Mouse (Mus musculus) embryonic fibroblast, embryonic 13.5 days (primary cell): Measurements from ENCODE around the gene Gm609. TPM values are rescaled to one million over a fixed set of nuclear protein-coding genes. Genes with fewer than 3 reads are reported as not detected.
"Not testable (repeated sequence)": the region's sequence is repeated elsewhere in the genome, so short reads cannot be mapped to it uniquely, and the experiment has no call there.

Experiments
- H3K27ac ChIP-seq: 2 replicates; pipeline ENCODE4 v1.5.1; 2012; ENCODE audit warnings: low read length, control low read depth, inconsistent platforms; ENCODE audit not compliant: insufficient read depth
- H3K4me1 ChIP-seq: 2 replicates; pipeline ENCODE4 v1.6.1; 2011; ENCODE audit warnings: low read length; ENCODE audit not compliant: control insufficient read depth, insufficient read depth
- H3K4me3 ChIP-seq: 2 replicates; pipeline ENCODE4 v1.5.1; 2011; ENCODE audit warnings: mild to moderate bottlenecking, control low read depth, low read length; ENCODE audit not compliant: insufficient read depth
- CTCF ChIP-seq: IDR thresholded peaks from 2 replicates; pipeline ENCODE4 v1.5.1; 2011; ENCODE audit warnings: mild to moderate bottlenecking, control low read depth, low read length, moderate library complexity, borderline replicate concordance; ENCODE audit not compliant: insufficient read depth
- POLR2A ChIP-seq: IDR thresholded peaks from 2 replicates; pipeline ENCODE4 v1.6.1; 2011; ENCODE audit warnings: low read depth, mild to moderate bottlenecking, control low read depth, low read length, moderate library complexity
- polyA plus RNA-seq: library from polyadenylated mRNA; stranded (reverse); fragments of >200 nt; gene quantifications from 2 replicates; pipeline ENCODE4 v1.2.4, GENCODE M21; 2011; ENCODE audit warnings: low read depth; ENCODE audit not compliant: missing spikeins, insufficient read length

The Gm609 gene
- polyA plus RNA-seq, 1 experiment: not detected

DNA sequence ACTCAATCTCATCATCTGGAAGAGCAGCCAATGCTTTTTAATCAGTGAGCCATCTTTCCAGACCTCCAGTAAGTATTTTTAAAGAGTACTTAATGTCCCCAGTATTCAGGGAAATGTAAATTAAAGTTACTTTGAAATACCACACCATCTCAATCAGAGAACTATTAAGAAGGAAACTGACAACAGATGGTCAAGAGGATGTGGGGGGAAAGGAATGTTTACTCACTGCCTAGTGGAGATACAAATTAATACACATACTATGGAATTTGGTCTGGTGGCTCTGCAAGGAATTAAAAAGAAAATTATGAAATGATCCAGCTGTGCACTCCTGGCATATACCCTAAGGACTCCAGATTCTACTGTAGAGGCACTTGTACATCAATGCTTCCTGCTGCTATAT lies 57.2 kb downstream of the Gm609 start:
- Histone ChIP-seq H3K27ac (no peak overlapping the region), H3K4me3 (no peak overlapping the region), H3K4me1 (no peaks in the 10 kb centered on the region)
- TF ChIP-seq CTCF (no peak), POLR2A (no peak)

DNA sequence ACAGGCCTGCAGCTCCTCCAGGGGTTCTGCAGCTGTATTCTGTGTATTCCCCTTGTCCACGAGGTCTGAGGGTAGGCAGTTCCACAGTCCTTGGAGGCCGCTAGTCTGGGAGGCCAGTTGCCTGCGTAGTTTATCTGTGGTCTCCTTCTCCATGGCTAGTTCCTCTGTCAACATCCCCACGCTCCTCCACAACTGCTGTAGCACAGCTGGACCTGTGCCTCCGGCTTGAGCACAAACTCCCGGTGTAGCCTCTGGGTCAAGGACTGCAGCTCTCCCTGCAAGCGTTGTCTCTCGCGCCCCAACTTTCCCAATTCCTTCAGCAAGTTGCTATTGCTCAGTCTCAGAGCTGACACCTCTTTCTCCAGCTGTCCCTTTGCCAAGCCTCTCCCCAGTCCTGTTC lies 65.1 kb downstream of the Gm609 start:
- no peaks in the 10 kb centered on the region for H3K4me1 ChIP-seq
- H3K27ac ChIP-seq: no peak overlapping the region
- TF ChIP-seq CTCF (no peak), POLR2A (no peak)
- no peak overlapping the region for H3K4me3 ChIP-seq

DNA sequence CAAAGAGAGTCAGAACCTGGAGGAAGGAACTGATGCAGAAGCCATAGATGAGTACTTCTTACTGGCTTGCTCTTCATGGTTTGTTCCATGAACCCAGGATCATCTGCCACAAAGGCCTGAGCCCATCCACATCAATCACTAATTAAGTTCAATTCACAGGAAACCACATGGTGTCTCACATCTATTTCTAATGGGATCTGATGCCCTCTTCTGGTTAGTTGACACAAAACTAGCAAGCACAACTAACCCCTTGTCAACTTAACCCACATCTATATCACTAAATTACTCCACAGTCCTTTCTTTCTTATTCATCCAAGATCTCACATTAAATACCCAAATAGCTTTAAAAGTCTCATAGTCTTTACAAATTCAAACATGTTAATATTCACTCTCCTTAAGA lies 79.3 kb downstream of the Gm609 start:
- TF ChIP-seq CTCF (no peak), POLR2A (no peak)
- Histone ChIP-seq H3K4me1 (no peaks in the 10 kb centered on the region), H3K4me3 (no peak overlapping the region), H3K27ac (no peak overlapping the region)

DNA sequence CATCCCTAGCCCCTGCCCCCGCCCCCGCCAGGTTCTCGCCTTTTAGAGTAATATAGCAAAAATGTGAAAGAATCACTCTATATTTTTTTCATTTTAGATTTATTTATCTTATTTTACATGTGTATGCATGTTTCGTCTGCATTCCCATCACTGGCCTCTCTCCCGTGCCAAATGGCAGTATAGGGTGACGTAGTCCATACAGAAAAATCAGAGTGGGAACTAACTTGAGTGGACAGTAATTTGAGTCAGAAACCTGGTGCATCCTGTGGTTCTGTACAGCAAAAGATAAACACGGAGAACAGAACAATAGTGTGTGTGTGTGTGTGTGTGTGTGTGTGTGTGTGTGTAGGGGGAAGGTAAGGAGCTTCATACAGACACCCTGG lies 83.7 kb downstream of the Gm609 start:
- H3K4me1 ChIP-seq, H3K27ac ChIP-seq: not testable (repeated sequence)
- H3K4me3 ChIP-seq: peak overlapping the region; percentile 49

DNA sequence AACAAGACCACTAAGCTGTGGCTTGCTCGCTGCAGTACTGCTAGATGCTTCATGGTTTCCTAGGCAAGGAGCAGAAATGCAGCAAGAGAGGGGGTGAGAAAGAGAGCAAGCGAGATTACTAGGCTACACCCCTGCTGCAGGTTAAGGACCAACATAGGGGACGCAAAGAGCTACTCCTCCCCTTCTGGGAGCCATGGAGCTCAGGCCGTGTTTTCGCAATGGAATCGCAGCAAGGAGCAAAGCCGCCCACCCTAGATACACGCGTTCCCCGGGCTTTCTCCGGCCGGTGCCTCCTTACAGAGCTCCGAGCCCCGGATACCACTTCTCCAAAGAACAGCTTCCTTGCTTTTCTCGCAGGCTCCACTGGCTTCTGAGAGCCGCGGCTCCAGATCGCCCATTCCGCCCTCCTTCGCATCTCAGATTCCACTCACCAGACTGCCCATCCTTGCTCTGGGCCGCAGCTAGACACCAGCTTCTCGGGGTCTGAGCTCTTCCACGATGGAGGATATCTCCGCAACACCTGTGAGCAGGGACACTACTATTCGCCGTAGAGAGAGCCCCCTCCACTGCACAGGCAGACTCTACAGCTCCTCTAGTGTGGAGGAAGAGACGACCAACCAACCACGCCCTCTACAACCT lies 84.2 kb downstream of the Gm609 start, which contains the start of gene Cd200:
Cd200 (minus strand) TSS at position 629 of the 639 bp plus-strand sequence.
- peak within 1 kb of the TSS; percentile 49 for H3K4me3 ChIP-seq
- H3K27ac ChIP-seq: no peak within 1 kb of the TSS
- H3K4me1 ChIP-seq: no peaks in the 10 kb centered on the region
- TF ChIP-seq CTCF: no peak
- TF ChIP-seq POLR2A: no peak

DNA sequence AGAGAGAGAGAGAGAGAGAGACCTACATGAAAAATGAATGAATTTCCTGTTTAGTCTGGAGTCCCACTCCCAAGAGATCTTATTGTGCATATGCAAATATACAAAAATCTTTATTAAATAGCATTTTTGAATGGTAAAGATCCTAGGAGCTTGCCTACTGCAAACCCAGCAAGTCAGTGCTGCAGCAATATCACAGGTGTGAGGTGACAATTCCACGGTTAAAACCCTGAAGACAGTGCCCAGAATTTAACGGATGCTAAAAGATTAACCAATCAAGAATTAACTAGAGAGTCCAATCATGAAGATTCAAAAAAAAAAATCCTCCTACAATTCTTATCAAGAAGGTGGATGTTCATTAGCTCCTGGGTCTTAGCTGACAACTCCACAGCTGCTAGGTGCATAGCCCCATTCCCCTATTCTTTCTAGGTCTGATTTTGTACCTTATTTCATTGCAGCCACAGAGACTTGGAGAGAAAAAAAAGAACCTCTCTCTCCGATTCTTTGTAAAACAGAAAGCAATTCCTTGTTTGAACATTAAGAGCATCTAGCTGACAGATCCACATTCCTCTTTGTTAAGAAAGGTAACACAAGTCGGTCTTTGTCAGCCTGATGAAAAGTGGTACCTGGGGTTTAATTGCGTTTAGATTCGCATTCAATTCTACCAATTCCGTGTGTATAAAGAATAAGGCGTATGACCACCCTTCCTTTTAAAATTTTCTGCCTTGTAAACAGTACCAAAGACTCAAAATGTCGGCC lies 84.9 kb downstream of the Gm609 start:
- TF ChIP-seq CTCF (no peak), POLR2A (no peak)
- Histone ChIP-seq H3K4me3 (peak overlapping the region; percentile 49), H3K4me1 (no peaks in the 10 kb centered on the region), H3K27ac (no peak overlapping the region)

DNA sequence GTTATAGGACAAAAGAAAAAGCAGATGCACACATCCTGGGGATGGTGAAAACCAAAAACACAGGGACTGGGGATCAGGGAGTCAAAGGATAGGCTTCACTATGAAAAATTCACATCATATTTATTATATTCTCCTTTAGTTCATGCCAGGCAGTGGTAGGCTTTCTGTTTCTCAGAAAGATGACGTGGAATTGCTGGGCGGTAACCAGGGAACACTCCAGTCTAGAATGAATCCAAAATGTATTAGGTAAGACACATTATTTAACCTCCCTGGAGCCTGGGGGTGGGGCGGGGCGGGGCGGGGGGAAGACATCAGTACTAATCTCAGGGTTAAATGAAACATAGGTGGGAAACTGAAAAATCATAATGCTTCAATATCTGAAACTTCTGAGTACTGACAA lies 85.7 kb downstream of the Gm609 start:
- Histone ChIP-seq H3K4me1 (no peaks in the 10 kb centered on the region), H3K27ac (no peak overlapping the region), H3K4me3 (no peak overlapping the region)
- TF ChIP-seq POLR2A: no peak
- TF ChIP-seq CTCF: no peak

DNA sequence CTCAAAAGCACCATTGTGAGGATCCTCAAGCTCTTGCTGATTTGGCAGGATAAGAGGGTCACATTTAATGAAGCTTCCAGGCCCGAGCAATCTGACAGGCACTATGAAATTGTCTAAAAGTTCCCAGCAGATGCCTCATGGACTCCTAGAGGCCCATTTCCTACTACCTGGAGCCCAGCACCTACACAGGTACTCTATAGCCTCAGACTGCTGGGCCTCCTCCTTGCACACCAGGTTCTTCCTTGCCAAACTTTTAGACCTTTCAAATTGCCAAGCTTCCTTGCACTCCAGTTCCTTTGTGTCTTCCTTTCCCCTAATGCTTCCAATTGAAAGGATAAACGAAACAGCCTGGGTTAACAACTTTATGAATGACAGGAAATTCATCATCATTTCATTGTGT lies 89.8 kb downstream of the Gm609 start:
- Histone ChIP-seq H3K27ac (no peak overlapping the region), H3K4me3 (no peak overlapping the region), H3K4me1 (no peaks in the 10 kb centered on the region)
- TF ChIP-seq CTCF (no peak), POLR2A (no peak)

DNA sequence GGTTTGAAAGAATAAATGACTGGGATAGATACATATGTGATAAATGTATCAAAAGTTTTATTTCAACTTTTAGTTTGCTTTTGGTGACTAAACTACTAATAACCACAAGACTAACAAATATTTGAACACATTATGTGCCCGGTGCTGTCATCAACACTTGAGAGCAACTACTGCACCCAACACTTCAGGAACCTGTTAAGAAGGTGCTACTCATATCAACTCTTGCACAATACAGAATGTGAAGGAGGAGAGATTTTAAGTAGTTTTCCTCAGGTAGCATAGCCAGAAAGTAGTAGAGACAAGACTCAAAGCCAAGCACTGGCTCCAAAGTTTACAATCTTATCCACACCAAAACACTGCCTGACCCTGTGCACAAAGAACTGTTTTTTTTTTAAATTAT lies 90.7 kb downstream of the Gm609 start:
- no peak for TF ChIP-seq CTCF
- TF ChIP-seq POLR2A: no peak
- Histone ChIP-seq H3K27ac (no peak overlapping the region), H3K4me3 (no peak overlapping the region), H3K4me1 (no peaks in the 10 kb centered on the region)

DNA sequence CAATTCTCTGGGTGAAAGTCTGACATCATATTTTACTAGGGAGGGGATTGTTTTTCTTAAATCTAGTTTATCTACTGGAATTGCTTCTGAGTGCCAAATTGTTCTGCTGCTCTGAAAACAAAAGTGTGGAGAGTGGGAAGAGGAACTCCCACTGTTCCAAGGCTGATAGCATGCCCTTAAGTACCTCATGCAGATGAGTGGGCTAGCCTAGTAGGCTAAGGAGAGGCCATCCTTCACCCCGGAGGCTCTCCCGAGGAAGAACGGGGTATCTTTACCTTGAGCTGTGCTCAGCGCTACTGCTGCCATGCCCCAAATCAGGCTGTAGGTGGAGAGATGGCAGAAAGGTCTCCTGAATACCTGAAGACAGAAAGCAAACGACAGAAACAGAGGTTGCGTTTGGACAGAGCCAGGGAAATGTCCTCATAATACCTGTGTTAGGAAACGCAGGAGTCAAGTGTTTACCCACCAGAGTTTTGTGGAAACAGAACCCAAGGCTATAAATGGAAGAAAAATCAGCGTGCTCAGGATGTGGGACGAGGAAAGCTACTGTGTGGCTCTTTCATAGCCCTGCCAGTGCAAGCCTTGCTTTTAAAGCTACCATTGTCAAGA lies 92.7 kb downstream of the Gm609 start:
- no peak for TF ChIP-seq CTCF
- no peak for TF ChIP-seq POLR2A
- Histone ChIP-seq H3K27ac (no peak overlapping the region), H3K4me3 (no peak overlapping the region), H3K4me1 (no peaks in the 10 kb centered on the region)
